Mouse (Mus musculus): ENCODE measurements around the gene Fhad1.
A peak's percentile ranks its signal among the peaks of the same experiment; 100 is the strongest.

Fhad1 gene

GRCm38 (mm10) chr4:141976163-141976562 is 38.7 kb downstream of the Fhad1 start:
- peak; percentile 64 for DNase-seq

DNA sequence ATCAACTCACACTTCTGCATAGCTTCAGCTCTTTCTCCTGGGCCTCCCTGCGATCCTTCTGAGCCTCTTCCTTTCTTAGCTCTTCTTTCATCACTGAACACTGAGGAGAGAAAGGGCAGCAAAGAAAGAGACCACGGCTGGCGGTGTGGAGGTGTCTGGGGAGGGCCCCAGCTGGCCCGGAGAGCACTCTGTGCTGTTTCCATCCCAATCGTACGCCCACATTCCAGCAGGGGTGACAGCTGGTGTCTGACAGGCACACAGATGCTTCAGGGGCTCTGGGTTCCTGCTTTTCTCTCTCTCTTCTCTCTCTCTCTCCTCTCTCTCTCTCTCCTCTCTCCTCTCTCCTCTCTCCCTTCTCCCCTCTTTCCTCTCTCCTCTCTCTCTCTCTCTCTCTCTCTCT is 50.3 kb downstream of the Fhad1 start:
- peak; percentile 39 for DNase-seq

DNA sequence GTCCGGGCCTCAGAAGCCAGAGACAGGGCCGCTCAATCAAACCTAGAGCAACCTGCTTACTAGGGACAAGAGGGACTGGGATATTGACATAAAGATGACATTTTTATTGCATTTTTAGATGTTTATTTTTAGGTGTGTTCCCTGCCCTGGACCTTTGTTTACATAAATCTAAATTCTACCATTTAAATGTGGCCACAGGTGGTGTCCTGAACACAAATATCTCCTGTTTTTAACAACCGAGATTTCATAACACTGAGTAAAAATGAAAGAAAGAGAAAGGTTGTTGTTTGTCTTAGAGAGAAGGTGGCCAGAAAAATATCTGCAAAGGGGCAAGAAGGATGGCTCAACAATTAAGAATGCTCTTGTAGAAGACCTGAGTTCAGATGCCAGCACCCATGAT is 51.0 kb downstream of the Fhad1 start:
- no peak for DNase-seq

GRCm38 (mm10) chr4:141962811-141963685 is 51.8 kb downstream of the Fhad1 start:
- peak; percentile 73 for DNase-seq

DNA sequence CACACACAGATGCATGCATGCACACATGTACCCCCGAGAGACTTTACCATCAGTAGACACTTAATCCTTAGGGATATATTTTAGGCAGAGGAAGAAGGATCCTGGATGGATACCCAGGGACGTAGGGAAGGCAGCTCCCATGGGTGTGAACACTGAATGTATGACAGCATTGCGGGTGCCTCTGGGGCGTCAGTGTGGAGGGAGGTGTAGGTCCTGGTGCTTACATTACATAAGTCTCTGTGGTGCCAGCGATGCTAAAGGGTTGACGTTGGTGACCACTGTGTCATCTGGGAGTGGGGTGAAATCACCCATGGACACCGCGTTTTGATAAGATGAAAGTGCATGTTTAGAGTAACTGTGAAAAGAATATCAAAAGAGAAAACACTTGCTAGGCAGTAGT is 54.8 kb downstream of the Fhad1 start:
- DNase-seq, result no peak

GRCm38 (mm10) chr4:141959615-141960014 is 55.3 kb downstream of the Fhad1 start:
- DNase-seq, result no peak

- no peak for DNase-seq
These were observed 56.1 kb downstream of the Fhad1 start for GRCm38 (mm10) chr4:141958614-141959375.

- DNase-seq, result peak; percentile 88
These were observed 56.7 kb downstream of the Fhad1 start for GRCm38 (mm10) chr4:141958188-141958587.

DNA sequence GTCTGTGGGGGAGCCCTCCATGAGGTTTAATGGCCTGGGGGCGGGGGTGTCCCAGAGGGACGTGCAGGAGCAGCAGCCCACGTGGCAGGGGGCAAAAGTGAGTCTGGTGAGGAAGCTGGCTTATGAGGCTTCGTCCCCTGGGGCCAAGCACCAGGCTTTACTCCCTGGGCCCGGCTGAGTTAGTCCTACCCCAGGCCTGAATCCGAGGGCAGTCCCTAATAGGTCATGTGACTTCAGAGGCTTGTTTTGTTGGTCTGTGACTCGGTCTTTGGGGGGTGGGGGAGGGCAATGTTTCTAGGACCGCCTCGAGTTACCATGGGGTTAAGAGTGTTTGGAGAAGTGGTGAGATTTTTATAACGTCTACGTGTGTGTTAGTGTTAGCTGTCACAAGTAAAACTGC is 57.1 kb downstream of the Fhad1 start:
- DNase-seq, result no peak

GRCm38 (mm10) chr4:141956931-141957330 is 58.0 kb downstream of the Fhad1 start:
- DNase-seq, result no peak

DNA sequence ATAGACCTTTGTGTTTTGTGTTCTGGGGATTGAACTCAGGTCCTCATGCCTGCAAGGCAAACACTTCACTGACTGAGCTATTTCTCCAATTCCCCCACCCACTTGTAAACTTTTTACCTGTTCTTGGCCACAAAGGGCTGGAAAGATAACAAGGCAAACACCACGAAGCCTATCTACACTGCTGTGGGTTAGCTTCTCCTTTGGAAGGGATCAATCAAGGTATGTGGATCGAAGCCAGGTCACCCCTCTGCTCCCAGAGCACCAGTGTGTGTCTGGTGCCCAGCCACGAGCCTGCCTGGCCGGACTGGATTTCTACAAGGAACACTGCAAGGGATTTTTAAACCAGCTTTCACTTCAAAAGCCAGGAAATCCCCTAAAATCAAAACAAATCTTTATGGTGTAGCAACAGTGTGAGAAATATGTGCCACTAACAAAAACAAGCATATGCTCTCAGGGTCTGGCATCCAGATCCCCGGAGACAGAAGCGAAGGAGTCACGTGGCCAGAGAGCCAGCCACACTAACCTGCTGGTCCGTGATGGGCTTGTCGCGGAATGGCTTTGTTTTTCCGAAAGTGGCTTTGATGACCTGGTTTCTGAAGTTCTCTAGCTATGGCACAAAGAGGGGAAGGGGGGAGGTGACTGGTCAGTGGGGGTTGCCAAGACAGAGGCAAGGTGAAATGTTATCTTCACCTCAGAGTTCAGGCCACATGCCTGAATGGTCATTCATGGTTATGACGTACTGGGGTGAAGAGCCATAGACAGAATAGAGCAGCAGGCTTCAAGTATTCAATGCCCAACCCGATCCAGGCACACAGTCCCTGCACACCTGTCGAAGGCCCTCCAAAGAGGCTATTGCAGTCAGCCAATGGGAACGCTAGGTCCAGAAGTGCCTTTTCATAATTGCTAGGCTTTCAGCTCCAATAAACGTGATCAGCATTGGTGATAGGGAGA is 59.8 kb downstream of the Fhad1 start:
- no peak for DNase-seq

GRCm38 (mm10) chr4:141953859-141954258 is 61.0 kb downstream of the Fhad1 start:
- no peak for DNase-seq

DNA sequence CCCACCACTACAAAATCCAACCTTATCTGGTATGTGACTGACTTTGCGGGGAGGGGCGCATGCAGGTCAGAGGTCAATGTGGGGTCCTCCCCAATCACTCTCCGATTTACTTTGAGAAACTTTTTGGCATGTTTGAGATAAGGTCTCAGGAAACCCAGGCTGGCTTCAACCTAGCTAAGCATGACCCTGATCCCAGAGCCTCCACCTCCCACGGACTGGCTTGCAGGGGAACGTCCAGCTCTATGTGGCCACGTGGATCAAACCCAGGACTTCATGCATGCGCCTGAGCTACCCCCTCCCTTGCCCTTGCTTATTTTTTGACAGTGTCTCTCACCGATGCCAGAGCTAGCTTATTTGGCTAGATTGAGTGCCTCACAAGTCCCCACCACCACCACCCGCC is 61.6 kb downstream of the Fhad1 start:
- DNase-seq, result no peak

- DNase-seq, result no peak
These were observed 62.1 kb downstream of the Fhad1 start for GRCm38 (mm10) chr4:141952824-141953223.

DNA sequence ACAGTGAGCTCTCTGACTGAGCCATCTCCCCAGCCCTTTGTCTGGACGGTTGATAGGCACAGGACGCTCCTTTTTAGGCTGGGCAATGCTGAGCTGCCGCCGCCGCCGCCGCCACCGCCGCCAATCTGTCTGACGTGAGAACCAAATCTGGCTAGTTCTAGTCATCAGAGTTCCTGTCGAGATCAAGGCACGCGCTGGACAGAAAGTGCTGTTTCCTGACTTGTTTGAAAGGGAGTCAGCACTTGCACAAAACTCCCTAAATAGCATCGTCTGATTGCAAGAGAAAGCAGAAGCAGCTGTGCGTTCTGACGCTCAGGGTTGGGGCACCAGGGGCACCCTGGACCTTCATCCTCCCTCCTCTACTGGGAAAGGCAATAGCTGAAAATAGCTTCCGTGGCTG is 62.8 kb downstream of the Fhad1 start:
- DNase-seq, result no peak

DNA sequence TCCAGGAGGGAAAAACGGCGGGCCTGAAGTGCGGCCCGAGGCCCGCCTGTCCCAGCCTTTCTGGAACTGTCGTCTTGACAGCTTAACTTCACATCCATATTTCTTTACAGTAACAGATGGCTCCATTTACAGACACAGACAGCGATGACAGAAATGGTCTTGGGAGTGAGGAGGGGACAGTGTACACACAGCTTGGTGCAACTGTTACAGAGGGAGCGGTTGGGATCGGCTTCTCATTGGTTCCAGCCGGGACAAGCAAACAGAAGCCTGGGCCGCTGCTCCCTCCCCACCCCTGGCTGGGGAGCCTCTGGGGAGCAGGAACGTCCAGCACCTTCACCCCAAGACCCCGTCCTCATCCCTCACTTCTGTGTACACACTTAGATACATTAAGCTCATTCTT is 65.4 kb downstream of the Fhad1 start:
- DNase-seq, result no peak

DNA sequence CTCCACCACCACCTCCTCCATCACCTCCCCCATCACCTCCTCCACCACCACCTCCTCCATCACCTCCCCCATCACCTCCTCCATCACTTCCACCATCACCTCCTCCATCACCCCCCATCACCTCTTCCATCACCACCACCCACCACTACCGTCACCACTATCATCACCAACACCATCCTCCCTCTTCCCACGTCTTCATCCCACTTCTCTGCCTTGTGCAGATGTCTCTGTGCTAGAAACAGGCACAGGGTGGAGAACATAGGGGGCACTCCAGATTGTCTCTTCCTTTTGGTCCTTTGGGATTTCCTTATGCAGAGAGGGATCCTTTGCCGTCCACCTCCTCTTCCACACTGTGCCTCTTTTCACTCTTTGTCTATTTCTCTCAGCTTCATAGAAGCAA is 66.1 kb downstream of the Fhad1 start:
- no peak for DNase-seq

GRCm38 (mm10) chr4:141942403-141942802 is 72.5 kb downstream of the Fhad1 start:
- no peak for DNase-seq

DNA sequence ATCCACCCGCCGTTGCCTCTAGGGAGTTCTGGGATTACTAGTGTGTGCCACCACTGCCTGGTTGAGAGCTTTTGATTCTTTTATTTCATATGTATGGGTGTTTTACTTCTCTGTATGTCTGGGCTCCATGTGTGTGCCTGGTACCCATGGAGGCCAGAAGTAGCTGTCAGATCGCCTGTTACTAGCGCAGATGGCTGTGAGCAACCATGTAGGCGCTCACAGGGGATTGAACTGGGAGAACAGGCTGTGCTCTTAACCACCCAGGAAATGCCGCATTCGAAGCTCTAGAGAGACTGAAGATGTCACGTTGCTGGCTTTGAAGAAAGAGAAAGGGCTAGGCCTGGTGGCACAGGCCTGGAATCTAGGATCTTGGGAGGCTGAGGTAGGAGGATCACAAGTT is 73.6 kb downstream of the Fhad1 start:
- DNase-seq, result no peak

GRCm38 (mm10) chr4:141938535-141938934 is 76.3 kb downstream of the Fhad1 start:
- DNase-seq, result no peak

DNA sequence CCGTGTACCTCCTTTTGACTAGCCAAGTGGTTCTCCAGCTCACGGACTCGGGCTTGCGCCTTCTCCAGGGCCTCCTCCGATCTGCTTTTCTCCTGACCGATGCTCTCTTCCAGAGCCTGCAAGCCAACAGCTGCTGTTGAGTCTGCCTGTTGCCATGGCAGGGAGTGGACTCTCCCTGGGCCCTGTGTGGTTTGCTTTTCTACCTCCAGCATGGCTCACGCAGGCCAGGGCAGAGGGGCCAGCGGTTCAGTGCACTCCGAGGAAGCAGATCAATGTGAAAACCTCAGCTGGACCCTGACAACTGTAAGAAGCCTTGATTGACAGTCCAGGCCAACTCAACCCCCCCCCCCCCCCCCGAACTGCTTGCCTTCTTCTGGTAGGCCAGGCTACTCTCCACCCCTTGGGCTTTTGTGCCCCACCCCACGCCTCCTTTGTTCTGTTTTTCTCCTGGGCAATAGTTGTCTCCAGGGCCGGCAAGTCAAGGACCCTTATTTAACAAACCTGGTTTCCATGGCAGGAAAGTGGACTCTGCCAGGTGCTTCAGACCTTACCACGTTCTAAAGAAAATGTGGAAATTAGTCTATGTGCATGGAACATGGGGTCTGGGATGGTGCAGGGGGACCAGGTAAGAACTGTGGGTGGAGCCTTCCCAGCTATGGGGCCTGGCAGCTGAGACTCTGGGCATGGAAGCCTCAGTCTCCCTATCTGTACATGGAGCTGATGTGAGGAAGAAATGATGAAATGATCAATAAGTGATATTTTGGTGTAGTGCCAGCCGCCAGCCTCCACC is 81.9 kb downstream of the Fhad1 start:
- peak; percentile 72 for DNase-seq

DNA sequence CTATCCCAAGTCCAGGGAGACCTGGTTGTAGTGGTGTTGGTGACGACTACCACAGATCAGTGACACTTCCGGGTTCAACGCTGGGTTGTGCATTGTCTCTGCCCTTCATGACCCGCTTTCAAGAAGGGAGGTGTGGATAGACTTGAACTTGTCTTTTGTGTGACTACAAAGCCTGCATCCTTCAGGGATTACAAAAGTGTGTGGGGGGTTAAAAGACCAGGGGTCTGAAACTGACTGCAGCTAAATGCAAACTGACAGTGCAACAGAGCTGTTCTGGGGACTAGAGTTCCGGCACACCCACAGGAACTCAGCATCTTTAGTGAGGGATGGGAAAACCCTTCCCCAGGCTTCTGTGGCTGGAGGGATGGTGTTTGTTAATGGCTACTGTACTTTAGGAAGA is 83.4 kb downstream of the Fhad1 start:
- no peak for DNase-seq

All from retina, postnatal 1 day (tissue).